Mouse (Mus musculus) urinary bladder, adult 2 months (tissue): ENCODE data around the gene Paics. TPM values are rescaled to one million over a fixed set of nuclear protein-coding genes. Genes with fewer than 3 reads are reported as not detected.
A peak's percentile ranks its signal among the peaks of the same experiment; 100 is the strongest.
"Not testable (repeated sequence)": the region's sequence is repeated elsewhere in the genome, so short reads cannot be mapped to it uniquely, and the experiment has no call there.

Source experiments
- DNase-seq: peaks from one replicate; pipeline ENCODE4 v3.0.0; 2022; ENCODE audit warnings: low spot score
- polyA plus RNA-seq: library from polyadenylated mRNA; depleted of rRNA; stranded (reverse); fragments of >200 nt; gene quantifications from 2 replicates; pipeline ENCODE4 v1.2.3, GENCODE M21; 2012

The Paics gene
- polyA plus RNA-seq, 1 experiment, result 101 TPM

DNA sequence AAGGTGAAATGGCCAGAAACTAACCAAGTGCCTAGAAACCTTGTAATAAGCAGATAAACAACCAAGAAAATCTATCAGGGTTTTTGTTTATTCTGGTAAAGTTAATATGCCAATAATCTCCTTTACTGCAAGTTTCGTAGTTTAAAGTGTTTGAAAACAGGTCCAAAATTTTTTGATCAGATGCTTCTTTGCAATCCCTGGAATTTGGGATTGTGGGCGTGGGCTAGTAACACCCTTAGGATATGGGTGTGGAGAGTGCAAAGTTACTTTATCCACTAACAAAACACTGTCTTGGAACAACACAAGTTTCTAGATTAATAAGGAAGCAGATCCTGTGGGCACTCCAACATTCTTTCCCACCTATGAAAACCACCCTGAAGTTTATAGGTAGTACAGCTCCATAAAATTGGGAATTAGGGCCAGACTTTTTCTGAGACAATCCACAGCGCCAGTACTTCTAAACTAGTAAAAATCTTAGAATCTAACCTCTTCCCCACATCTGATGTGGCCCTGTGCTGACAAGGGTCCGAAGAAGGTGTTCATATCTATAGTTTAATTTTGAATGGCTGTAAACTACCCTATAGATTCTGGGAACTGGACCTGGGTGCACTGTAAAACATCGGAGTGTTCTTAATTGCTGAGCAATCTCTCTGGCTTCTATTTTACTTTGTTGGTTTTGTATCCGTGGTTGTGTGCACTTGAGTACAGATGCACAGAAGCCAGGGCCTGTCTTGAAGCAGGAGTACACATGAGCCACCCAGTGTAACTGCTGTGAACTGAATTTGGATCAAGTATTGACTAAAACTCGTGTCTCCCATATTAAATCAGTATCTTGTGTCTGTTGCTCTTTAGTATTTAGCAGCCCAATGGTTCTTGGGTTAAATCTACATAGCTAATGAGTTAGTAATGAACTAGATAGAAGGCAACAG is 1.3 kb downstream of the Paics start:
- no peak for DNase-seq

DNA sequence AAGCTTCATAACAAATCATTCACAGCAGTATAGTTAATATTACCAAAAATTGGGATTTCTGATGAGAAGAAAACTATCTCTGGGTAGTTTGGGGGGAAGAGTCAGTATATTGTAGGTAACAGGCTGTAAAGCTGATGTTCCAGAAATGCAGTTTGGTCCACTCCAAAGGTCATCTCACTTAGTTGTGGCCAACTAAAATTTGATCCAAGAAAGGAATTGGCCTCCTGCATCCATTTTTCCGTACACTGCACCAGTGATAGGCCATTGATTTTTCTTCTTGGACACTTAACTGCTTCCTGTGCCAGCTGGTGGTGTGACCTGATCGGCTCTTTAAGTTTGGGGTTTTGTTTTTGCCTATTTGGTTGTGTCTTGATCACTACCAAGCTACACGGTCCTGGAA is 2.7 kb downstream of the Paics start:
- no peak for DNase-seq

DNA sequence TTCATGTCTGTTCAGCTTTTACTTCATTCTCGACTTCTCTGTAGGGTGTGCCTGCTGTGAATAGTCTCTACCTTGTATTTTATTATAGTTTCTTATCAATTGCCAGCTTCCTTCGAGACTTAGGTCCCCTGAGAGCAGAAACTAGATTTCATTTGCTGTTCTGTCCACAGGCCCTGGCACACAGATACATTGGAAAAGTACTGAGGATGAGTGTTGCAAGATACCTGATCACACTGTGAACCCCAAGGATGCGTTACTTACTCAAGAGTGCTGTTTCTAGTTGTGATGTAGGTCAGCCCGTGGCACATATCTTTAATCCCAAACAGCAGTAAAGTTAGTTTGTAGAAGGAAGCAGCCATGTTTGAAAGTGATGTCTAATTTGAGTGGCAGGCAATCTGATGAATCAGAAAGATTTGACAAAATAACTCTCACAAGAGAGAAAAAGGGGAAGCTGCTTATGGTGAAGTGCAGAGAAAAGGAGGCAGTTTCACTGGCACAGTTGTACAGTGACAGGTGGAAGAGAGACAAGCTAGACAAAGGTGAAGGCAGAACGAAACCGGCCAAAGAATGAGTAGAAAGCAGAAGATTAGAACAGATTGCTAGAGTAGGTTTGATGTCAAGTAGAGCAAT is 3.3 kb downstream of the Paics start:
- DNase-seq, result no peak

DNA sequence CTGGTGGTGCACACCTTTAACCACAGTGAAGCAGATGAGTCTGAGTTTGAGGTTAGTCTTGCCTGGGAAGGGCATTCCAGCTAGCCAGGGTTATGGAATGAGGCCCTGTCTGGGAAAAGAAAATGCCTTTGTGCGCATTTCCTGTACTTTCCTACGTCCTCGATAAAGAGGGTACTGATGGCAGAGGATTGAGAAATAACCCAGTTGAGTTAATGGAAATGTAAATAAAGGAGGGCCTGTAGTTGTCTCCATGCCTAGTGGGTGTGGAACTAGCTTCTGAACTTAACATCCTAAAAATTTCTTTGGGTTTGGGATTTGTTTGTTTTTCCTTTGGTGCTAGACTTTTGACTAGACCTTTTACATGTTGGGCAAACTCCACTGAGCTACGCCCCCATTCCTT is 4.4 kb downstream of the Paics start:
- DNase-seq, result no peak

DNA sequence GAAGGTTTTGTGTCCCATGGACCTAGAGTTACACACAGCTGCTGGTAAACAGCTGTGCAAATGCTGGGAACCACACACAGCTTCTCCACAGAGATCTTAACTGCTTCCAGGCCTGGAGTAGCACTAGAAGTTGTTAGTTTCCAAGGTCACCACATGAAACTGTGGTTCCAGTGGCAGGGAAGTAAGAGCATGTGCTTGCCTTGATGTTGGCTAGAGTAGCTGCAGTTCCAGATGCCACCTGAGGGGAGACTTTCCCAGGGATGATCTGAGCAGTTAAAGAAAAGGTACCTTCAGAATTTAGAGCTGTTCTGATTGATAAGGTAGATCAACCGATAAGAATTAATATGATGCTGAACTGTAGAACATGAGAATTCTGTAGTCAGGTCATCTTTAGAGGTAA is 6.8 kb downstream of the Paics start:
- no peak for DNase-seq

DNA sequence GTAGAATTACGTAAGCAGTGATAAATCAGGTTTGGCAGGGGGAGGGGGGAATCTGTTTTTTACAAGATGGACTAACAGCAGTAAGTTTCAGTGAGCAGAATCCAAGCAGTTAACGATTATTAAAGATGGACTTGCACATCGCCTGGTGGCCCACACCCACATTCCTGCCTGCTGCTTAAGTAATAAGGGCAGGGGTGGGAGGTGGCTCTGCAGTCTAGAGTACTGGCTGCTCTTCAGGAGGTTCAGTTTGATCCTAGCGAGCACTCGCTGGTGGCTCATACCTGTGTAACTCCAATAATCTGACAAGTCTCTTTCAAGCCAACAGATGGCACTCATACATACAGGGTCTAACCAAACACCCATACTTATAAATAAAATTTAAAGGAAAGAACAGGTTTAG is 8.5 kb downstream of the Paics start:
- DNase-seq, result no peak

DNA sequence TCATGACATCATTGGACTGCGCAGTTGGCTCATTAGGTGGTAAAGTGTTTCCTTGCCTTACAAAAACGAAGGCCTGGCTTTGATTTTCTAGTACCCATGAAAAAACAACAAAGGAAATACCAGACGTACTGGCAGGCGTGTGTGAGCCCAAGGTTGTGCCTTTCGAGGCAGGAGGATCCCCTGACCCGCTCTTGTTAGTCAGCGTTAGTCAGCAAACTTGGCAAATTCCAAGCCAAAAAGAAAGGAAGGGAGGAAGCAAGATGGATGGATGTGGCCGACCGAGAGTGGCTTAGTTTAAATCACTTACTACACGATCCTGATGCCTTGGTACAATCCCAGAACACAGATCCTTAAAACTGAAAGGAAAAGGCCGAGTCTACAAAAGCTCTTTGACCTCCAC is 11.4 kb downstream of the Paics start:
- no peak for DNase-seq

DNA sequence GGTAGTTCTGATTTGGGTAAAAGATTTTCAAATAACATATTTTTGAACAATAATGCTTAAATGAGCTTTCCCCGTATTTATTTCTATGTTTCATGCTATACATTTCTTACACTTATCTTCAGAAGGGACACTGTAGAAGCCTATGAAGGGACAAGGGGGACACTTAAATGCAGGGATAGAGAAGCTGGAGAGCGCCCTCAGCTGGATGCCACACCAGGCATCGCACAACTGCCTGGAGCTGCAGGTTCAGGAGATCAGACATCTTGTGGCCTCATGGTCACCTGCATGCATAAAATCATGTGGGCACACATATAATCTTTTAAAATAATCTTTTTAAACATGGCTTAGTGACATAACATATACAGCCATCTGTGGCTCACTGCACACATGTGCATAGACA is 13.5 kb downstream of the Paics start:
- no peak for DNase-seq

DNA sequence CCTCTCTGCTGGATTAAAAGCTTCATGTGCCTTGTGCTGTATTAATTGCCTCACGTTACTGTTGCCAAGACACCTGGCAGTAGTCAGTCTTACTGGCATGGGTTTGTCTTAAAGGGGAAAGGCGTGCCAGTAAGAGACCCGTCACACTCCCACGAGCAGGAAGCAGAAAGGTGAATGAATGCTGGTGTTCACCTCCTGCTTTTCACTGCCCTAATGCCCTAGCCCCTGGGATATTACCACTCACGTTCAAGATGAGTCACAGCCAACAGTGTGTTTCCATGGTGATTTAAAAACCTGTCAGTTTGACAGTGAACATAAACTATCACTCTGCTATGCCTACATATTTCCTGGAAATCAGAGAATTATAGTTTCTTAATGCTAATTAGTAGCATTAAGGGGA is 18.1 kb downstream of the Paics start:
- DNase-seq, result no peak

DNA sequence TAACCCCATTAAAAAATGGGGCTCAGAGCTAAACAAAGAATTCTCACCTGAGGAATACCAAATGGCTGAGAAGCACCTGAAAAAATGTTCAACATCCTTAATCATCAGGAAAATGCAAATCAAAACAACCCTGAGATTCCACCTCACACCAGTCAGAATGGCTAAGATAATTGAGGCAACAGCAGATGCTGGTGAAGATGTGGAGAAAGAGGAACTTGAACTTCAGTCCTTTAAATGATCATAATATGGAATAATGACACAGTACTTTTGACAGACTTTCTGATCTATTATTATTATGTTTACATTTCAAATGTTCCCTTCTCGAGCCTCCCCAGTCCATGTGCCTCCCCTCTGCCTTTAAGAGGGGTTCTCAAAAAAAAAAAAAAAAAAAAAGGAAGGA is 20.0 kb downstream of the Paics start:
- not testable (repeated sequence) for DNase-seq

DNA sequence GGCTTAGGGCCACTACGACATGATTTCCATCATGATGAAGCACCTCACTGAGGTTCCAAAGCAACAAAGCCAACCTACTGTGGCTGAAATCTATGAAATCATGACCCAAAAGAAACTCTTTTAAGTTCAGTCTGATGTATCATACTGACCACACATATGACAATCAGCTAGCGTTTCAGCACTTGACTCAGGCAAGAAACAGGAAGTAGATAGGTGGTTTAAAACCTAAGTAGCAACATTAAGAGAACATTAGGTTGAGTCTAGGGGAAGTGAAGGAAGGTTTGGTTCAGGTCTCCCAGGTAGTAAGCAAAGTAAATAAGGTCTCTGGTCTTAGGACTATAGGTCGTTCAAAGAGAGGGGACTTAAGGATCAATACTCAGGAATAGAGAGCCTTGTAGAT is 22.4 kb downstream of the Paics start:
- no peak for DNase-seq

DNA sequence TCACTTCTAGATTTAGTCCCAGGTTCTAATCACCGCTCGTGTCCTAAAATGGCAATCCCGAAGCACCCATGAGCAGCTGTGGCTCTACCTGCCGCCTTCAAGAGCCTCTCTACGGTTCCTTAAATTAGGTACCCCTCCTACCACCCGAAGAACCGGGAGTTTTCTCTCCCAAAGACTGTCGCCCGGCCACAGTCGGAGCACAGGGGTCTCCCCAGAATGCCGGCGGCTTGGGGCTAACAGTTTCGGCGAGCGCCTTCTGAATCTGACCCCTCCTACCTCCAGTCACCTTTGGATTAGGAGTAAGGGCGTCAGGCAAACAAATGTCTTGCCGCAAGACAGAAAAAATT is 23.1 kb downstream of the Paics start:
- no peak for DNase-seq

DNA sequence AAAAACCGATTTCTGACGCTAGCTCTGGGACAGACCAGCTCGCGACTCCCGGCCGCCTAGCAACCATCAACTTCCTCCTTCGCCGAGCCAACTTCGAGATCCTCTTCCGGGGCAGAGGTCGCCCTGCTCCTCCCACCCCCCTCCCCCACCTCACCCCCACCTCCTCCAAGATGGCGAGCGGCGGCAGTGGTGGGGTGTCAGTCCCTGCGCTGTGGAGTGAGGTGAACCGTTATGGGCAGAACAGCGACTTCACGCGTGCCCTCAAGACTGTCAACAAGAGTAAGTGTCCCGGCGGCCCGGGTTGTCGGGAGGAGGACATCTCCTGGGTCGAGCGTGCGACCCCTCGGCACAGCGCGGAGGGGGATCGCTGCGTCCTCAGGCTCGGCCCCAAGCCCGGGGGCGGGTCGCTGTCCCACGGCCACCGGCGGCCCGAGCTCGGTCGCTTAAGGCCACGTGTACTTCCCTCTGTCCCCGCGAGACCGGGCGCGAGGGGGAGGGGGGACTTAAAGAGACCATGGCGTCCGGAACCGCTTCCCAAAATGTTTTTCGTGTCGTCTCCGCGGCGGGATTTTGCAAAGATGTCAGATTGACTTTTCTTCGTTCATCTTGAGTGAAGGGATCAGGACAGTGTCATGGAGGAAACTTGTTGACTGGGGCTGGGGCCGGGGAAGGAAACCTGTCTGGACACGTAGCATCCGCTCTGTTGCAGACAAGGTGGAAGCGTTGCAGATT is 23.6 kb downstream of the Paics start, which contains the start of gene Srp72:
TSS of gene Srp72 (plus strand) at position 130 of the 732 bp plus-strand sequence.
- peak; percentile 72 for DNase-seq

DNA sequence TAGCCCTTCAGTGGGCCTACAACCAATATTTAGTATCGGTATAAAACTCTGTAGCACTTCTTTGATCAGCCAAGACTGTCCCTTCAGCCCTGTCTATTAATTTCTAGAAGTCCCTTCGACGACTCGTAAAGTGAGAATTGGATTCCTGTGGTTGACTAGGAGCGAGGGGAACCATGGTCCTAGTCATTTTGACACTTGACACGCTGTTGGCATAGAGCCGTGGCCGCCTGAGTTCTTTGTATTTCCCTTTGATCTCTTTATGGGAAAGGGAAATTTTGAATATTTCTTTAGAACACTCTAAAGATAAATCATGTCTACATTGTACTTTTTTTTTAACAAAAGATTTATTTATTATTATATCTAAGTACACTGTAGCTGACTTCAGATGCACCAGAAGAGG is 24.6 kb downstream of the Paics start:
- no peak for DNase-seq

DNA sequence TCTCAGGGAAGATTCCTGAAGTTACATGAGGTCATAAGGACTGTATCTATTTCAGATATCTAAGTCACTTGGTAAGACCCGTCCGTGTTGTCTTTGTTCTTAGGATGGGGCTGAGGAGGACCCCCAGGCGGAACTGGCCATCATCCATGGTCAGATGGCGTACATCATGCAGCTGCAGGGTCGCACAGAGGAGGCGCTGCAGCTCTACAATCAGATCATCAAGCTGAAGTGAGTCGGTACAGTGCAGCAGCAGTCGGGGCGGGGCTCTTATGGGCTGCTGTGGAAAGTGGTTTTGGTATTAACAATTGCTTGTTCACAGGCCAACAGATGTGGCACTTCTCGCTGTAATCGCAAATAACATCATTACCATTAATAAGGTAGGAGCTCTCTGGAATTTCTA is 32.9 kb downstream of the Paics start:
- DNase-seq, result no peak

DNA sequence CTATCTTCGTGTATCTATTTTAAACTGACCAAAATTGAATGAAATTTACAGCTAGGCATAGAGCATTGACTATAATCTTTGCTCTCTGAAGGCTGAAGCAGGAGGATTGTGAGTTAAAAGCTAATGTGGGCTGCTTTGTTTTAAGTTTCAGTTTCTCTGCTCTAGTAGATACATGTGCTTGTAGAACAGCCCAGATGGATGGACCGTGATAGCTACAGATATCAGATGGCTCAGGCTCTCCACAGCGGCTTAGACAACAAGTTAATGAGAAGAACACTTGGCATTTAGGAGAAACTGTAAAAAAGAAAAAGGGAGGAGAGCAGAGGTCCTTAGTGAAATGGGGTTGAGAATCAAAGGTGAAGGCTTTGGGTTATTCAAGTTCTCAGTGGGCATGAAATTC is 39.7 kb downstream of the Paics start:
- no peak for DNase-seq

DNA sequence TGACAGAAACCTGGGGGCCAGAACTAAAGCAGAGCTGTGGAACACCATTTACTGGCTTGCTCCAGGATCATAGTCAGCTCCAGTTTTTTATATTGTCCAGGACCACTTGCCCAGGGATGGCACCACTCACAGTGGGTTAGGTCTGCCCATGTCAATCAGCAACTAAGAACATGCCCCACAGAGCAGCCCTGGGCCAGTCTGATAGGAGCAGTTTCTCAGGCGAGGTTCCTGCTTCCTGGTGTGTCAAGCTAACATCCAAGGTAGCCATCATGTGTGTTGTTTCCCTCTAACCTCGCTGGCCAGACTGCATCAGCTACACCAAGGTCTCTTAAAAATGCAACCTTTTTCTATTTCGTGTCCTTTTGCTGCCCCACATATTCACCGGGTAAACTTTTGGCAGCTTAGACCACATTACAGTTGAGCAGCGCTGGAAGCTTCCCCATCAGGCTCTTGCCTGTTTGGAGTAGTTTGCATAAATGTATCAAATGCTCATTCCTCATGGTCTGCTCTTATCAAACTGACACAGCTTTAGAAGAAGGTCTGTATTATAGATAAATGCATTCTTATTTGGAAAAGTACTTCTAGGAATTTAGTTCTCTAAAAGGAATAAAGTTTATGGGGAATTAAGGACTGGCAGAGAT is 42.2 kb downstream of the Paics start:
- no peak for DNase-seq

DNA sequence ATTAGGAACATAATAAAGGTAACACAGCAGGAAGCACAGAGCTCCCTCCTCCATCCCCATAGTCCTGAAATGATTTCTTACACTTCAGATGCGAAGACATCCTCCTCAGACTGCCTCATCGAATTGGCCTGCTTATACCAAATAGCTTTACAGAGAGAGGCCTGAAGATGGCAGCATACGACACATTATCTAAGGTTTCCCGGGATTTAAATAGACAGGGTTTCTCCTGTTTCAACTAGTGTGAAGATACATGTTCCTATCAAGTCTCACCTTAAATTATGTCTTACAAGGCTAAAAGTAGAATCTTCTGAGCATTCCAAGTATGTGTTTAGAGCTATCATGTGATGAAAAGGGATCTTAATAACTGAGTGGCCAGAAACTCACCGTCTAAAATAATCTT is 47.3 kb downstream of the Paics start:
- no peak for DNase-seq

DNA sequence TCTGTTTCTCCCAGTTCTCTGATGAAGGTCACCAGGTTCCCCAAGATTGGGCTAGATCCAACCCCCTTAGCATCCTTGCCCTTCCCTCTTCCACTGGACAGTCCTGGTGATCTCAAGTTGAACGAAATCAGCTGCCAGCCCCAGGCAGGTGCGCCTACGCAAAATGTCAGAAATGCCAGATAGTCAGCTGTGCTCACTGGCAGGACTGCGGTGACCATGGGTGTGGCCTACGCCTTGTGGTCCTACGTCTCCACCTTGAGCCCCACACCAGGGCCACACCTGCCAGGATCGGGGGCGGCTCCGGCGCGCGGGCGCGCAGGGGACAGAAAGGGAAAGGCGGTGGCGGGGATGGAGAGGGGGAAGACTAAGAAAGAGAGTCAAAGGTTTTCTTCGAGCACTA is 50.1 kb downstream of the Paics start:
- DNase-seq, result no peak

DNA sequence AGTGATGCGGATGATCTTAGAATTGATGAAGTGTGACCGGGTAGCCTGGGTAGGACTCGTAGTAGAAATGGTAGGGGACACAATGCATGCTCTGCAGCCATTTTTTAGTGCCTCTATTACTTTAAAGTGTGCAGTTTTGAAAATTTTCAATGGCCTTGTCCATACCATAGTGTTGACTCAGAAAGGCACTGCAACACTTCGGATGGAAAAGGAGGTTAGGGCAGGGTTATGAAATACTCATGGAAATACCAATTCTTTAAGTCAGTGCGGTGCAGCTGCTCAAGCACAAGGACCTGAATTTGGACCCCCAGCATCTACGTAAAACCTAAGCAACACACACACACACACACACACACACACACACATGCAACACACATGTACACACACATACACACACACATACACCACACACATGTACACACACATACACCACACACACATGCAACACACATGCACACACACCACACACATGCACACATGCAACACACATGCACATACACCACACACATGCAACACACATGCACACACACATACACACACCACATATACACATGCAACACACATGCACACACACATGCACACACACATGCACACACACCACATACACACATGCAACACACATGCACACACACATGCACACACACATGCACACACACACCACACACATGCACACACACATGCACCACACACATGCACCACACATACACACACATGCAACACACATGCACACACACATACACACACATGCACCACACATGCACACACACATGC is 53.1 kb downstream of the Paics start, which contains the start of gene Arl9:
TSS of gene Arl9 (plus strand) at position 5 of the 771 bp plus-strand sequence.
- no peak for DNase-seq

DNA sequence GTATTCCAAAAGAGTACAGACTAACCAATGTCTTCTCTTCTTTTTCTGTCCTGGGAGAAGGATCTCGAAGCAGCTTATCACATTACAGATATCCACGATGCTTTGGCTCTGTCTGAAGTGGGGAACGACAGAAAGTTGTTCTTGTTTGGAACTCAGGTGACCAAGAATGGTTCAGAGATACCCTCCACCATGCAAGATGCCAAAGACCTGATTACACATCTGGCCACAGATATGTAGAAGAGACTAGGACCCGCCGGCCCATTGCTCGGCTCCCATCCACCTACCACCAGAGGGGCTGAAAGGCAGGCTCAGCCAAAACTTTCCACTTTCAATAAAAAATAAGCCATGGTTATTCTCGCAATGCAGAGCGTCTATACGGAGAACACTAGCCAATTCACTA is 59.2 kb downstream of the Paics start:
- no peak for DNase-seq
